Mouse (Mus musculus) MEL (cell line): ENCODE results near the gene Tbxa2r.

Experiments
- CTCF ChIP-seq, 3 experiments: IDR thresholded peaks in 2 of 3; conservative IDR thresholded peaks in 1 of 3; 2 replicates each; pipeline ENCODE4 v1.5.1; 2011 to 2012; ENCODE audit warnings: low read length in 3 of 3, low read depth in 2 of 3, mild to moderate bottlenecking in 2 of 3, improper control_type of control experiment in 1 of 3, inconsistent platforms in 1 of 3, mixed read lengths in 1 of 3, moderate library complexity in 1 of 3; ENCODE audit not compliant: control insufficient read depth in 1 of 3, insufficient read depth in 1 of 3, poor library complexity in 1 of 3, severe bottlenecking in 1 of 3
- EP300 ChIP-seq, 2 experiments: IDR thresholded peaks; 2 replicates each; pipeline ENCODE4 v1.6.1; 2011; ENCODE audit warnings: improper control_type of control experiment in 2 of 2, low read length in 2 of 2, low read depth in 1 of 2, mild to moderate bottlenecking in 1 of 2
- GABPA ChIP-seq: IDR thresholded peaks from 2 replicates; pipeline ENCODE4 v1.6.1; 2012; ENCODE audit warnings: low read depth, mild to moderate bottlenecking, inconsistent platforms, low read length, improper control_type of control experiment, moderate library complexity
- GATA1 ChIP-seq: IDR thresholded peaks from 2 replicates; pipeline ENCODE4 v1.6.1; 2011; ENCODE audit warnings: low read depth, low read length, improper control_type of control experiment
- JUND ChIP-seq: IDR thresholded peaks from 2 replicates; pipeline ENCODE4 v1.6.1; 2011; ENCODE audit warnings: low read depth, mild to moderate bottlenecking, improper control_type of control experiment, low read length
- MAX ChIP-seq: IDR thresholded peaks from 2 replicates; pipeline ENCODE4 v1.6.1; 2011; ENCODE audit warnings: low read length, improper control_type of control experiment
- MXI1 ChIP-seq: IDR thresholded peaks from 2 replicates; pipeline ENCODE4 v1.6.1; 2011; ENCODE audit warnings: mild to moderate bottlenecking, low read depth, low read length, improper control_type of control experiment
- POLR2A ChIP-seq, 2 experiments: IDR thresholded peaks; 2 replicates each; pipeline ENCODE4 v1.6.1; 2011 to 2012; ENCODE audit warnings: low read length in 2 of 2, mild to moderate bottlenecking in 2 of 2, control low read depth in 1 of 2, improper control_type of control experiment in 1 of 2, low read depth in 1 of 2, moderate library complexity in 1 of 2; ENCODE audit not compliant: control insufficient read depth in 1 of 2, insufficient read depth in 1 of 2, poor library complexity in 1 of 2
- POLR2AphosphoS5 ChIP-seq: IDR thresholded peaks from 2 replicates; pipeline ENCODE4 v1.6.1; 2012; ENCODE audit warnings: low read depth, borderline replicate concordance, mild to moderate bottlenecking, inconsistent platforms, low read length, moderate library complexity, mixed read lengths
- TCF12 ChIP-seq: IDR thresholded peaks from 2 replicates; pipeline ENCODE4 v1.6.1; 2014; ENCODE audit warnings: low read depth, mild to moderate bottlenecking, inconsistent platforms, low read length, improper control_type of control experiment, moderate library complexity
- UBTF ChIP-seq: IDR thresholded peaks from 2 replicates; pipeline ENCODE4 v1.6.1; 2012; ENCODE audit warnings: low read depth, mild to moderate bottlenecking, inconsistent platforms, low read length, improper control_type of control experiment, moderate library complexity, borderline replicate concordance; ENCODE audit not compliant: insufficient read depth
- USF1 ChIP-seq: IDR thresholded peaks from 2 replicates; pipeline ENCODE4 v1.6.1; 2014; ENCODE audit warnings: low read depth, mild to moderate bottlenecking, inconsistent platforms, low read length, improper control_type of control experiment, moderate library complexity
- ZC3H11A ChIP-seq: IDR thresholded peaks from 2 replicates; pipeline ENCODE4 v1.6.1; 2012; ENCODE audit warnings: low read depth, mild to moderate bottlenecking, inconsistent platforms, low read length, improper control_type of control experiment

- TF ChIP-seq MXI1 (no peak), POLR2A (IDR thresholded peaks at IDR 0.05; ENCODE audit: control insufficient read depth in 1 of 2, insufficient read depth in 1 of 2, low read depth in 1 of 2, low read length in 2 of 2, poor library complexity in 1 of 2) (no peak), UBTF (no peak), CTCF (IDR thresholded peaks at IDR 0.05 in 2 of 3, conservative IDR thresholded peaks at IDR 0.05 in 1 of 3; ENCODE audit: control insufficient read depth in 1 of 3, insufficient read depth in 1 of 3, low read depth in 2 of 3, low read length in 3 of 3, poor library complexity in 1 of 3, severe bottlenecking in 1 of 3) (no peak), TCF12 (no peak), GATA1 (no peak), EP300 (IDR thresholded peaks at IDR 0.05; ENCODE audit: low read depth in 1 of 2, low read length in 2 of 2) (no peak), ZC3H11A (no peak), MAX (no peak), POLR2AphosphoS5 (no peak), USF1 (no peak), GABPA (no peak), JUND (no peak)
Measured at GRCm38 (mm10) chr10:81317273-81317672, 11.3 kb upstream of the Tbxa2r start.
